Mouse (Mus musculus): ENCODE data around the gene Cryab.

Cryab gene

DNA sequence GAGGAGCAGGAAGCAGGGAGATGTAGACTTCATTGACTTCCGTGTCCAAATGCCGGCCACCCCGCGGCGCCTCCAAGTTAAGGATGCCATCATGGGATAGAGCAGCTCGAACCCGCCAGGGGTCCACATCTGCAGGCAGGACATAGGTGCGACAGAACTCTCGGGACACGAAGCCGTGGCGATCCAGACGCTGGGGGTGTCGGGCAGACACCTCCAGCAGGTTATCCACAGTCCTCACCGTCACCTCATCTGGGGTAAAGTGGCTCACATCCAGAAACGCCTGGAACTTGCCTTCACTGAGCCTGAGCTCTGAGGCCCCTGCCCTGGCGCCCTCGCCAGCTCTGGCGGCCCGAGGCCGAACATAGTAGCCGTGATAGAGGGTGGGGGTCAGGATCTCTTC, at the start of gene Cryab:
Gene Cryab (plus strand): TSS at position 3 of the 400 bp plus-strand sequence.
- no peak for DNase-seq (ENCODE audit: low spot score in 2 of 2)

- no peak for DNase-seq (ENCODE audit: low spot score in 2 of 2)
Measured at GRCm38 (mm10) chr9:50704907-50705306, 46.2 kb upstream of the Cryab start.

DNA sequence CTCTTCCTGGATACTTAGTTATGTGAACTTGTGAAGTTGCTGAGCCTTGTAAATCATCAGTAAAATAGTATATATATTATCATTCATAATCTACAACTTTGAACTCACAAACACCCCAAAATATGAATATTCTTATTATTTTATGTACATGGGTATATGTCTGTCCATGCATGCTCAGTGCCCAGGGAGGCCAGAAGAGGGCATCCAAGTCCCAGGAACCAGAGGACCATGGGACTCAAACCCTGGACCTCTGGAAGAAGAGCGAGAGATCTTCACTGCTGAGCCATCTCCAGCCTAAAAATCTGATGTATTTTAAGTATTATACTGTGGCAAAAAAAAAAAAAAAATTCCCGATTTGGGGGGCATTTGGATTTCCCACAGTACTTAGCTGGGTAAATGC, 42.0 kb upstream of the Cryab start:
- DNase-seq (ENCODE audit: low spot score in 2 of 2): no peak

DNA sequence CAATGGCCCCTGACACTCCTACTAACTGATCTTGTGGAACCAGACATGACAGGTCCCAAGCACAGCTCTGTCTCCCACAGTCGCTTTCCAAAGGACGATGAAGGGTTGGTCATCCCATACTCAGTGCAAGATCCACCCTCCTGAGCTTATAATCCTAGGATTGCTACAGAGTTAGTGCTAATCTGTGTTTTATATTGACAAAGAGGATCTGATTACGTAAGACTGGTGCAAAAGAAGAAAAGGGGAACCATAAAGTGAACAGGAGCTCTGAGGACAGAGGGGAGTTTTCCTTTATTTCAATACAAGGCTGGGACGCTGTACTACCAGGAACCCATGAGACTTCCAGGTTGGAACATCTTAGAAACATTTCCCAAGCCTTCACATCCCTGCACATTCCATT, 39.8 kb upstream of the Cryab start:
- DNase-seq (ENCODE audit: low spot score in 2 of 2): no peak

- no peak for DNase-seq (ENCODE audit: low spot score in 2 of 2)
Measured at GRCm38 (mm10) chr9:50714188-50714587, 36.9 kb upstream of the Cryab start.

- no peak for DNase-seq (ENCODE audit: low spot score in 2 of 2)
Measured at GRCm38 (mm10) chr9:50718878-50719277, 32.2 kb upstream of the Cryab start.

GRCm38 (mm10) chr9:50721061-50721460, 30.1 kb upstream of the Cryab start:
- no peak for DNase-seq (ENCODE audit: low spot score in 2 of 2)

DNA sequence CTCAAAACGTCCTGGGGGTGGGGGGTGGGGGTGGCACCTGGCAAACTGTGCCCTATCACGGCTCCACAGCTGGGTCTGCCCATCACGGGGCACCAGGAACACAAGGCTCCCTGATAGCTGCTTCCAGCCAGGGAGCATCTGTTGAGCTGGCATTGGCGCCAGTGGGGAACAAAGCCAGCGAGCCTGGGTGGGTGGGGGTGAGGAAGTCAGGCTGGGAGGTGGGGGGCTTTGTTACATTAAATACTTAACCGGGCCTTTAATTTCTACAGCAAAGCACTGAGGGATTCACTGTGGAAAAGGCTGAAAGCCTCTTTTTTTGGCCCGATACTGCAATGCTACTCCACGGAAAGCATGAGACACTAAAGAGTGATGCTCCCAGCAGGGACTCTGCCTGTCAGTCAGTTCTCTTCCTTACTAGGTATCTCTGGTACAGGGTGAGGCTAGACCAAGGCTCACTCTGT, 28.6 kb upstream of the Cryab start:
- no peak for DNase-seq (ENCODE audit: low spot score in 2 of 2)

DNA sequence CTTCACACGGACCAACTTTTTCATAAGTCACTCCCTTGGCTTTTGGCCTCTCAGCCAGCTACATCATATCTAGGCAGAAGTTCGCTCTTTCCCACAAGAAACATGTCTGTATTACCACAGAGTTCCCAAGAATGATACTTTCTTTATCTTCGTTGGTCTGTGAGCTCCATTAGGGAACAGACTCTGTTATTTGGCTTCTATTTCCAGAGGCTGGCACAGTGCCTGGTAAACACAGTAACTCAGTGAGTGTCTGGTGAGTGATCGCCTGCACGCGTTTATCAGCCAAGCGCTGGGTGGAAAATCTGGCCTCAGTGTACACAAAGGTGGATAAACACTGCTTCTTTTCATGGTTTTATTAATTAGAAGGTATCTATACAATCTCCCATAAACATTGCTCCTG, 27.7 kb upstream of the Cryab start:
- peak; percentile 42 to 73 for DNase-seq (ENCODE audit: low spot score in 2 of 2)

DNA sequence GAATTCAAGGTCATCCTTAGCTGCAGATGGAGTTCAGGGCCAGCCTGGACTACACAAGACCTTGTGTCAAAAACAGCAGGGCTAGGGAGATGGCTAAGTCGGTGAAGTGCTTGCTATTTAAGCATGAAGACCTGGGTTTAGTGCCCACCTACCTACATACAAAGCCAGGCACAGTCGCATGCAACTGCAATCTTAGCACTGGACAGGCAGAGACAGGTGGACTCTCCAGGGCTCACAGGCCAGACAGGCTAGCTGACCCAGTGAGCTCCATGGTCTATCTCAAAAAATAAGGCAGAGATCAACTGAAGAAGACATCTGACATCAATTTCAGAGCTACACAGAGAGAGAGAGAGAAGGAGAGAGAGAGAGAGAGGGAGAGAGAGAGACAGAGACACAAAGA, 27.0 kb upstream of the Cryab start:
- DNase-seq (ENCODE audit: low spot score in 2 of 2): no peak

GRCm38 (mm10) chr9:50724661-50725330, 26.3 kb upstream of the Cryab start:
- no peak for DNase-seq (ENCODE audit: low spot score in 2 of 2)

GRCm38 (mm10) chr9:50725921-50726590, 25.1 kb upstream of the Cryab start:
- DNase-seq (ENCODE audit: low spot score in 2 of 2): no peak

DNA sequence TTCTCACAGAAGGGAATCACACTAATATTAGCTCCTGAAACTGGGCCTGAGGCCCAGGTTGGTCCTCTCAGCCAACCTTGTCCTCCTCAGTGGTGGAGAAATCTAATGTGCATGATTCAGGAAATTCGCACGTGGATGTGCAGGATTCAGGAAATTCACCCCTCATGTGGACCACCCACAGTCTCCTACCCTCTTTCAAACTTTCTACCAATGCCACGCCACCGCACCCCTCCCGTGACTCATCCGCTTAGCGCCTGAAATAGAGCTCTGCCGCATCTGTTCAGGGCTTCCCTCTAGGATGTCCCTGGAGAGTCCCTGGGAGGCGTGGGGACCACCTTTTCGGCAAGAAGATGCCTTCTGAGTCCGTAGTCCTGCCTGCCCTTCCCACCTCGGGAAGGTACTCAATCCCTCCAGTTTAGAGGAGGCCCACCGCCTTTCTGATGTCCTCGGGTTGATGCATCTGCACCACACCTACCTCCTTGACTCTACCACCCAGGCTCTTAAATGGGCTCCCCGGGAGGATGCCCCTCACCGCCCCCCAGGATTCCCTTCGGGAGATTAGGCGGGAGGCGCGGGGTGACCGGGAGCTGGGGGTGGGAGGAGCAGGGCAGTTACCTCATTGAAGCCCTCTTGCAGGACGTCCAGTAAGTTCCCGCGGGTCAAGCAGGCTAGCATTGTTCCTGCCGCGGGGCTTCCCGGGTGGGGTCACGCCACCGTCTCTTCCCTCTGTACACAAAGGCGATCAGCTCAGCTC, 23.8 kb upstream of the Cryab start:
- DNase-seq (ENCODE audit: low spot score in 2 of 2): no peak

- DNase-seq (ENCODE audit: low spot score in 2 of 2): peak in 1 of 2 experiments; percentile 34
Measured at GRCm38 (mm10) chr9:50727925-50728651, 23.0 kb upstream of the Cryab start.

GRCm38 (mm10) chr9:50729600-50729999, 21.5 kb upstream of the Cryab start:
- no peak for DNase-seq (ENCODE audit: low spot score in 2 of 2)

DNA sequence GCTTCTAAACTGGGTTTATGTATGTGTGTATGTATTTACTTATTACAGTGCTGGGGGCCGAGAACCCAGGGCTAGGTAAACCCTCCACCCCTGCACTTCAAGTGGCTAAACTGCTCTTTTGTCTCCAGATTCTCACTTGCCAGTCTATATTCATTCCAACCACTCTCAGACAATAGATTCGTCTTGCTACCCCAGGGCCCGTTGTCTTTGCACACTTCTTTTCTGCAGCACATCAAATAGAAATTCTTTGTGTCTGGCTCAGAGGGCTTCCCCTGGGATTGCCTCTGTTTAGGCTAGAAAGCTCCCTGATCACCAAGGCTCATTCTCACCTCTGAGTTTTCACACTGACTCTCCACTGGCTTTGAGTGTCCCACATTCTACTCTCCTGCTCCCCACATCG, 18.6 kb upstream of the Cryab start:
- no peak for DNase-seq (ENCODE audit: low spot score in 2 of 2)

DNA sequence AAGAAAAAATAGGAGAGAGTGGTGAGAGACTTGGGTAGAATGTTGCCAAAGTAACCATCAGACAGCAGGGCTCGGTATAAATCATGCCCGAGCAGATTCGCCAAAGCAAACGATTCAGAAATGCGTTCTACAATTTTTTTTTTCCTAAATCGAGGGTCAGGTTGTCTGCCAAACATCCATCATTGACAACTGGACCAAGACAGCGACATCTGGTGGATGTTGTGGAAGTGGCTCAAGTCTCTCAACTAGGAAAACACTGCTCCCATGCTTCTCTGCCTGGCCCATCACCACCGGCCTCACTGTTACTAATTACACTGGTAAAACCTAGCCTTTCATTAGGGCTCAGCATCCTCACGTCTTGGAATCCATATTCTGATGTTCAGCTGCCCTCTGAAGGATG, 16.1 kb upstream of the Cryab start:
- no peak for DNase-seq (ENCODE audit: low spot score in 2 of 2)

DNA sequence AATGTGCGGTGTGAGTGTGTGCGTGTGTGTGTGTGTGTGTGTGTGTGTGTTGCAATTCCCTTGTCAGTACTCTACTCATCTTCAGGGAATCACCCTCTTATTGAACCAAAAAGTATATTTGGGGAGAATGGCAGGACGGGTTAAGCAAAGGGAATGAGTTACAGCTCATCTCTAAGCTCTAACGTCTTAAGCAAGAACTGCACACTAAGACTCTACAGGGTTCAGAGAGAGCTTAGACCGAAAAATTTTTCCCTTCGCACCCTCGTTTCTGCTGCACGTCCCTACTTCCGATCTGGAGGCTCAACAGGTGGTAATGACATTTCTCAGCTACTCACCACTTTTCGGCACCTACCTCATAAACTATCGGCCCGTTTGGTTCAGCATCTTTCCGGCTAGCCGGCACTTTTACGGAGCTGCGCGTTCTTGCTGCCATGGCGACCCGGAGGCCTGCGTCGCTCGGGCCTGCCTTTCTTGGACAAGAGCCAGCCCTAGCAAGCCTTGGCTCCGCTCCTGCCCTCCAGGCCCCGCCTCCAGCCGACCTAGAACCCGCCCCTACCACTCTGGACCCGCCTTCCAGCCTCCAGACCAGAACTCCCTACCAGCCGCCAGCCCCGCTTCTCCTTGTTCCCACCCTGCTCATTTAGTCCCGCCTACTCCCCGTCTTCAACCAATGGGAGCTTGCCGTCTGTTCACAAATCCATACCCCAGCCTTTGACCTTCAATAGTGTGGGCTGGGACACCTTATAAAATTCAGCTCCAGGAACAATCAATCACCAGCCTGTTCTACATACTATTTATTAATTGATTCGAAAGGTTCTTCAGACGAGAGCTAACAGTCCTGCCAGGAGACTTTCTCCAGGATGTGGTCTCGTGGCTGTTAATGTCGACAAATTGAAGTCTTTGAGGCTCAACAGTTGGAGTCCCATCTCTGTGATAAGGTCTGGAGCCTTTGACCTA, 11.9 kb upstream of the Cryab start, which contains the start of gene Dixdc1:
Gene Dixdc1 (minus strand): TSS at position 604 of the 957 bp plus-strand sequence.
- DNase-seq (ENCODE audit: low spot score in 2 of 2): peak; percentile 93 to 97

- no peak for DNase-seq (ENCODE audit: low spot score in 2 of 2)
Measured at GRCm38 (mm10) chr9:50740867-50741784, 10.0 kb upstream of the Cryab start.

DNA sequence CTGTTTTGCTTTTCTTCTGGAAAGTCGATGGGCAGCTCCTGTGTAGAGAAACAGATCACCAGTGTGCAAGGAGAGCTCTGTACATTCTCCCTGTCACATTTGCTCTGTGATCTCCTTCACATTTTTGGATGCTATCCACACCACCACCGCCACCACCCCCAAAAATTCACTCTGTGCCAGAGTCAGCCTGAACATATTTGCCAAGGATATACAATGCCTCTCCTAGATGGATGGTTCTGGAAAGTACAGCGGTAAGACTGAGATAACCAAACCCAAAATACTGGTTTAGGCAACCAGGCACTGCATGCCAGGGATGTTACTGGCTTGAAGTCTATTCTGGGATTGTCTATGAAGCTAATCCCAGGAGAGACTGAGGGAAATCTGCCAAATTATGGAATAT, 8.9 kb upstream of the Cryab start:
- no peak for DNase-seq (ENCODE audit: low spot score in 2 of 2)

Data from urinary bladder, adult 18-20 months (tissue).